Mouse (Mus musculus) CH12.LX (cell line): ENCODE results near the gene Klk11. TPM values are rescaled to one million over a fixed set of nuclear protein-coding genes. Genes with fewer than 3 reads are reported as not detected.

Experiments used
- DNase-seq: peaks from one replicate; pipeline ENCODE4 v3.0.0-alpha.2; 2013; ENCODE audit errors: extremely low read depth
- H3K27ac ChIP-seq: 2 replicates; pipeline ENCODE4 v1.5.1; 2012; ENCODE audit warnings: low read depth, mild to moderate bottlenecking, control low read depth, moderate library complexity; ENCODE audit not compliant: insufficient read depth
- H3K27me3 ChIP-seq: replicated peaks from 2 replicates; pipeline ENCODE3; 2012; ENCODE audit warnings: inconsistent platforms
- H3K36me3 ChIP-seq, 2 experiments: replicated peaks in 1 of 2; 2 replicates each; pipeline versions ENCODE3 to v1.6.1; 2012; ENCODE audit warnings: inconsistent platforms in 1 of 2, low read length in 1 of 2, mild to moderate bottlenecking in 1 of 2, mixed read lengths in 1 of 2, moderate library complexity in 1 of 2; ENCODE audit not compliant: control insufficient read depth in 1 of 2, insufficient read depth in 1 of 2
- H3K4me1 ChIP-seq, 2 experiments: 2 replicates each; pipeline ENCODE4 v1.6.1; 2012; ENCODE audit warnings: inconsistent platforms in 1 of 2, moderate library complexity in 1 of 2; ENCODE audit not compliant: insufficient read depth in 2 of 2, control insufficient read depth in 1 of 2
- H3K4me2 ChIP-seq: 2 replicates; pipeline ENCODE4 v1.6.1; 2012; ENCODE audit warnings: low read depth, mild to moderate bottlenecking, control low read depth; ENCODE audit not compliant: poor library complexity, insufficient read depth, severe bottlenecking
- H3K4me3 ChIP-seq, 3 experiments: fragments of 150-350 bp in 1 of 3; sonication (generic) in 1 of 3; replicated peaks in 1 of 3; 2 replicates each; pipeline versions ENCODE3 to v1.5.1; 2011 to 2012; ENCODE audit warnings: low read depth in 2 of 3, low read length in 2 of 3, mild to moderate bottlenecking in 2 of 3, moderate library complexity in 2 of 3, control low read depth in 1 of 3, improper control_type of control experiment in 1 of 3, inconsistent platforms in 1 of 3, mixed read lengths in 1 of 3; ENCODE audit not compliant: poor library complexity in 1 of 3
- H3K79me2 ChIP-seq: replicated peaks from 2 replicates; pipeline ENCODE4 v1.6.1; 2012; ENCODE audit warnings: mild to moderate bottlenecking, moderate library complexity; ENCODE audit not compliant: control insufficient read depth, poor library complexity, insufficient read depth, severe bottlenecking; ENCODE audit errors: extremely low read depth
- H3K9ac ChIP-seq: 2 replicates; pipeline ENCODE4 v1.6.1; 2012; ENCODE audit warnings: low read depth, mild to moderate bottlenecking, control low read depth, moderate library complexity; ENCODE audit not compliant: insufficient read depth
- H3K9me3 ChIP-seq: replicated peaks from 2 replicates; pipeline ENCODE3; 2012; ENCODE audit warnings: low read length, inconsistent platforms, mixed read lengths
- BHLHE40 ChIP-seq: IDR thresholded peaks from 2 replicates; pipeline ENCODE4 v1.6.1; 2011; ENCODE audit warnings: mild to moderate bottlenecking, low read depth, low read length, improper control_type of control experiment
- CHD1 ChIP-seq: IDR thresholded peaks from 2 replicates; pipeline ENCODE4 v1.6.1; 2012; ENCODE audit warnings: low read depth, low read length, improper control_type of control experiment, inconsistent platforms
- CHD2 ChIP-seq: IDR thresholded peaks from 2 replicates; pipeline ENCODE4 v1.6.1; 2011; ENCODE audit warnings: low read length, improper control_type of control experiment
- CTCF ChIP-seq, 2 experiments: IDR thresholded peaks in 1 of 2; conservative IDR thresholded peaks in 1 of 2; 2 replicates each; pipeline ENCODE4 v1.5.1; 2011 to 2012; ENCODE audit warnings: low read depth in 2 of 2, low read length in 2 of 2, improper control_type of control experiment in 1 of 2, inconsistent platforms in 1 of 2, mild to moderate bottlenecking in 1 of 2, moderate library complexity in 1 of 2
- E2F4 ChIP-seq: IDR thresholded peaks from 2 replicates; pipeline ENCODE4 v1.6.1; 2011; ENCODE audit warnings: low read depth, low read length, improper control_type of control experiment; ENCODE audit not compliant: insufficient replicate concordance
- EP300 ChIP-seq: IDR thresholded peaks from 2 replicates; pipeline ENCODE4 v1.6.1; 2011; ENCODE audit warnings: low read length, improper control_type of control experiment
- ETS1 ChIP-seq: conservative IDR thresholded peaks from 2 replicates; pipeline ENCODE4 v1.6.1; 2012; ENCODE audit warnings: low read depth, mild to moderate bottlenecking, inconsistent platforms, low read length, improper control_type of control experiment, moderate library complexity
- HCFC1 ChIP-seq: IDR thresholded peaks from 2 replicates; pipeline ENCODE4 v1.6.1; 2012; ENCODE audit warnings: low read depth, mild to moderate bottlenecking, inconsistent platforms, low read length, improper control_type of control experiment
- JUN ChIP-seq: IDR thresholded peaks from 2 replicates; pipeline ENCODE4 v1.6.1; 2011; ENCODE audit warnings: low read depth, mild to moderate bottlenecking, low read length, improper control_type of control experiment, moderate library complexity; ENCODE audit not compliant: insufficient read depth
- JUND ChIP-seq: conservative IDR thresholded peaks from 2 replicates; pipeline ENCODE4 v1.6.1; 2011; ENCODE audit warnings: low read depth, low read length, improper control_type of control experiment
- KAT2A ChIP-seq: IDR thresholded peaks from 2 replicates; pipeline ENCODE4 v1.6.1; 2012; ENCODE audit warnings: low read length, improper control_type of control experiment, inconsistent platforms; ENCODE audit not compliant: insufficient replicate concordance
- MAFK ChIP-seq: IDR thresholded peaks from 2 replicates; pipeline ENCODE4 v1.6.1; 2011; ENCODE audit warnings: low read length, improper control_type of control experiment; ENCODE audit not compliant: insufficient replicate concordance
- MAX ChIP-seq: IDR thresholded peaks from 2 replicates; pipeline ENCODE4 v1.6.1; 2011; ENCODE audit warnings: low read length, improper control_type of control experiment
- MEF2A ChIP-seq: IDR thresholded peaks from 2 replicates; pipeline ENCODE4 v1.6.1; 2014; ENCODE audit warnings: low read depth, mild to moderate bottlenecking, inconsistent platforms, low read length, improper control_type of control experiment, borderline replicate concordance
- MXI1 ChIP-seq: IDR thresholded peaks from 2 replicates; pipeline ENCODE4 v1.6.1; 2011; ENCODE audit warnings: mild to moderate bottlenecking, low read depth, low read length, improper control_type of control experiment
- MYC ChIP-seq: IDR thresholded peaks from 2 replicates; pipeline ENCODE4 v1.6.1; 2011; ENCODE audit warnings: low read depth, mild to moderate bottlenecking, improper control_type of control experiment, low read length
- NRF1 ChIP-seq: IDR thresholded peaks from 2 replicates; pipeline ENCODE4 v1.6.1; 2014; ENCODE audit warnings: low read depth, mild to moderate bottlenecking, inconsistent platforms, low read length, improper control_type of control experiment, moderate library complexity
- PAX5 ChIP-seq: IDR thresholded peaks from 2 replicates; pipeline ENCODE4 v1.6.1; 2012; ENCODE audit warnings: low read length, inconsistent platforms, mixed read lengths
- POLR2A ChIP-seq: IDR thresholded peaks from 2 replicates; pipeline ENCODE4 v1.6.1; 2011; ENCODE audit warnings: low read depth, mild to moderate bottlenecking, improper control_type of control experiment, low read length
- POLR2AphosphoS2 ChIP-seq: IDR thresholded peaks from 2 replicates; pipeline ENCODE4 v1.6.1; 2011; ENCODE audit warnings: low read depth, low read length, improper control_type of control experiment
- RAD21 ChIP-seq: IDR thresholded peaks from 2 replicates; pipeline ENCODE4 v1.6.1; 2011; ENCODE audit warnings: low read depth, mild to moderate bottlenecking, low read length, improper control_type of control experiment, moderate library complexity
- RCOR1 ChIP-seq: conservative IDR thresholded peaks from 2 replicates; pipeline ENCODE4 v1.6.1; 2012; ENCODE audit warnings: low read depth, mild to moderate bottlenecking, inconsistent platforms, low read length, improper control_type of control experiment
- SIN3A ChIP-seq: IDR thresholded peaks from 2 replicates; pipeline ENCODE4 v1.6.1; 2012; ENCODE audit warnings: low read length, improper control_type of control experiment, inconsistent platforms
- SMC3 ChIP-seq: IDR thresholded peaks from 2 replicates; pipeline ENCODE4 v1.6.1; 2011; ENCODE audit warnings: low read depth, low read length, improper control_type of control experiment
- TCF12 ChIP-seq: IDR thresholded peaks from 2 replicates; pipeline ENCODE4 v1.6.1; 2014; ENCODE audit warnings: low read depth, mild to moderate bottlenecking, inconsistent platforms, low read length, improper control_type of control experiment
- USF1 ChIP-seq: IDR thresholded peaks from 2 replicates; pipeline ENCODE4 v1.6.1; 2014; ENCODE audit warnings: low read depth, mild to moderate bottlenecking, inconsistent platforms, low read length, improper control_type of control experiment
- USF2 ChIP-seq: conservative IDR thresholded peaks from 2 replicates; pipeline ENCODE4 v1.6.1; 2011; ENCODE audit warnings: low read depth, low read length, improper control_type of control experiment
- ZC3H11A ChIP-seq: IDR thresholded peaks from 2 replicates; pipeline ENCODE4 v1.6.1; 2012; ENCODE audit warnings: low read depth, mild to moderate bottlenecking, inconsistent platforms, low read length, improper control_type of control experiment
- ZMIZ1 ChIP-seq: IDR thresholded peaks from 2 replicates; pipeline ENCODE4 v1.6.1; 2012; ENCODE audit warnings: low read depth, mild to moderate bottlenecking, inconsistent platforms, low read length, improper control_type of control experiment
- ZNF384 ChIP-seq: IDR thresholded peaks from 2 replicates; pipeline ENCODE4 v1.6.1; 2012; ENCODE audit warnings: low read depth, low read length, improper control_type of control experiment, inconsistent platforms
- dilution Hi-C: fragments of 300-500 bp; cut with MboI; formaldehyde crosslinking; loops from 2 replicates; pipeline ENCODE4 v1.14.3; 2020; ENCODE audit warnings: low sequenced_read_pairs; ENCODE audit not compliant: extremely low pct_unique_long_range_greater_than_20kb, extremely low pct_ligation_motif_present
- in situ Hi-C: fragments of 300-500 bp; cut with MboI; formaldehyde crosslinking; loops from 3 replicates; pipeline ENCODE4 v1.14.3; 2019; ENCODE audit warnings: low sequenced_read_pairs, low pct_ligation_motif_present, low pct_unique_long_range_greater_than_20kb, mixed read lengths
- polyA plus RNA-seq: library from polyadenylated mRNA; unstranded; fragments of >175 nt; gene quantifications from 2 replicates; pipeline ENCODE4 v1.2.1, GENCODE M21; 2012; ENCODE audit warnings: low read depth; ENCODE audit not compliant: insufficient read length
- total RNA-seq, 2 experiments: library from RNA; depleted of rRNA; stranded (reverse); fragments of 300-350 nt in 1 of 2; fragments of >200 nt in 1 of 2; gene quantifications; 2 replicates each; pipeline ENCODE4 v1.2.3; 2012 to 2014

The Klk11 gene
- total and polyA plus RNA-seq, 3 experiments: not detected

DNA sequence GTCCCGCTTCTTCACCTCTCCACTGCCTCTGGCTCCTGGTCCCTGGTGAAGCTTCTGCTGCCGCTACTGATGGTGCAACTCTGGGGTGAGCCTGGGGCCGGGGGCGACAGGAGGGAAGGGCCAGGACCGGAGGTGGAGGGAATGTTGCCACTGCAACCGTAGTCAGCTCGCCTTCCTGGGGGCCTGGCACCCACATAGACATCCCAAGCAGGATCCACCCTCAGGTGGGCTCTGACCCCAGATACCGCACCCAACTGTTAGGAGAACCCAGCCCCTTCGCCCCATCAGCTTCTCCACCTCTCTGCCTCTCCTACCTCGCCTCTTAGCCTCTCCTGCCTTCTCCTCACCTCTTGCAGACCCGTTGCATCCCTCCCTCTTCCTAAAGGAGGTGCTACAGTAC lies 7.1 kb downstream of the Klk11 start:
- peaks cover 88% of the 10 kb centered on the region for H3K27me3 ChIP-seq
- no peak overlapping the region for H3K27ac ChIP-seq
- H3K9ac ChIP-seq: no peak overlapping the region
- peaks cover 5 to 7% of the 10 kb centered on the region in 2 experiments; a peak in 1 of 4 replicates for H3K4me1 ChIP-seq
- H3K4me2 ChIP-seq: no peak overlapping the region; the same call in 1 of the 2 replicates
- H3K4me3 ChIP-seq: no peak overlapping the region
- no peaks in the 10 kb centered on the region for H3K36me3 ChIP-seq
- no peak for DNase-seq
- in situ Hi-C loops: loop anchor here (5.0 to 25.0 kb wide), 2 partner anchors 99 to 294 kb away; partner anchors contain the start of gene Iglon5
- no peaks in the 10 kb centered on the region for H3K9me3 ChIP-seq
- TF ChIP-seq MYC (no peak), EP300 (no peak), POLR2AphosphoS2 (no peak), SIN3A (no peak), MEF2A (no peak), TCF12 (no peak), JUN (no peak), JUND (no peak), KAT2A (no peak), ETS1 (no peak), HCFC1 (no peak), CHD2 (no peak), BHLHE40 (no peak), MAFK (no peak)
- TF ChIP-seq, all 38 proteins: peak for 0
- no peaks in the 10 kb centered on the region for H3K79me2 ChIP-seq
- dilution Hi-C loops: no loop called here

GRCm38 (mm10) chr7:43782275-43783265 lies 8.2 kb downstream of the Klk11 start:
- Histone ChIP-seq H3K79me2 (no peaks in the 10 kb centered on the region), H3K9ac (no peak overlapping the region), H3K4me3 (peak overlapping the region in 1 of 3 experiments; percentile 41), H3K36me3 (no peaks in the 10 kb centered on the region), H3K4me2 (peak overlapping the region; percentile 60), H3K4me1 (peaks cover 5 to 7% of the 10 kb centered on the region in 2 experiments; a peak in 1 of 4 replicates), H3K27ac (no peak overlapping the region), H3K9me3 (no peaks in the 10 kb centered on the region), H3K27me3 (peaks cover 87% of the 10 kb centered on the region)
- in situ Hi-C loops (loop anchor here (5.0 to 25.0 kb wide), 2 partner anchors 100 to 295 kb away; partner anchors contain the start of gene Iglon5), dilution Hi-C loops (no loop called here)
- DNase-seq: peak; percentile 64
- no peak for TF ChIP-seq MYC
- TF ChIP-seq USF1: no peak
- no peak for TF ChIP-seq MAX
- no peak for TF ChIP-seq POLR2AphosphoS2
- no peak for TF ChIP-seq NRF1
- no peak for TF ChIP-seq ZC3H11A
- TF ChIP-seq PAX5: no peak
- TF ChIP-seq POLR2A: no peak
- no peak for TF ChIP-seq HCFC1
- no peak for TF ChIP-seq BHLHE40
- no peak for TF ChIP-seq SIN3A
- TF ChIP-seq CHD1: no peak
- TF ChIP-seq JUN: no peak
- TF ChIP-seq CTCF (conservative IDR thresholded peaks at IDR 0.05 in 1 of 2, IDR thresholded peaks at IDR 0.05 in 1 of 2; ENCODE audit: low read depth in 2 of 2, low read length in 2 of 2): peak; percentile 44 to 80; a peak in 3 of 4 replicates
- TF ChIP-seq SMC3: peak; percentile 43
- TF ChIP-seq E2F4: no peak
- TF ChIP-seq MEF2A: no peak
- no peak for TF ChIP-seq ZMIZ1
- no peak for TF ChIP-seq EP300
- no peak for TF ChIP-seq KAT2A
- no peak for TF ChIP-seq JUND
- no peak for TF ChIP-seq ZNF384
- TF ChIP-seq MAFK: no peak
- TF ChIP-seq CHD2: no peak
- peak; percentile 8 for TF ChIP-seq RAD21
- no peak for TF ChIP-seq USF2
- no peak for TF ChIP-seq MXI1
- TF ChIP-seq RCOR1: no peak
